Mouse (Mus musculus) midbrain, embryonic 14.5 days (tissue): ENCODE measurements around the gene Gm20388. TPM values are rescaled to one million over a fixed set of nuclear protein-coding genes. Genes with fewer than 3 reads are reported as not detected.

Experiments used
- ATAC-seq: fragments of 200-750 bp; cut with Nextera tagmentation; 2 replicates; pipeline ENCODE4 v1.8.0; 2017; ENCODE audit warnings: moderate number of reproducible peaks, moderate library complexity; ENCODE audit not compliant: low FRiP score, low TSS enrichment
- DNase-seq: peaks from one replicate; pipeline ENCODE4 v3.0.0-alpha.2; 2015
- H3K27ac ChIP-seq: fragments of 300-500 bp; sonication (generic); replicated peaks from 2 replicates; pipeline ENCODE4 v1.5.1; 2014; ENCODE audit warnings: mild to moderate bottlenecking, low read depth, low read length, moderate library complexity
- H3K27me3 ChIP-seq: fragments of 300-500 bp; sonication (generic); 2 replicates; pipeline ENCODE4 v1.6.1; 2014; ENCODE audit warnings: low read length, control low read depth, mixed read lengths; ENCODE audit not compliant: control insufficient read depth, insufficient read depth
- H3K36me3 ChIP-seq: fragments of 300-500 bp; sonication (generic); 2 replicates; pipeline ENCODE4 v1.6.1; 2014; ENCODE audit warnings: low read length, control low read depth; ENCODE audit not compliant: control insufficient read depth, insufficient read depth
- H3K4me1 ChIP-seq: fragments of 300-500 bp; sonication (generic); 2 replicates; pipeline ENCODE4 v1.6.1; 2014; ENCODE audit warnings: mild to moderate bottlenecking, antibody characterized with exemption, low read length, control low read depth; ENCODE audit not compliant: control insufficient read depth, insufficient read depth
- H3K4me2 ChIP-seq: fragments of 300-500 bp; sonication (generic); 2 replicates; pipeline ENCODE4 v1.6.1; 2014; ENCODE audit warnings: mild to moderate bottlenecking, low read length, moderate library complexity
- H3K4me3 ChIP-seq: fragments of 300-500 bp; sonication (generic); replicated peaks from 2 replicates; pipeline ENCODE4 v1.5.1; 2014; ENCODE audit warnings: low read depth, low read length
- H3K9ac ChIP-seq: fragments of 300-500 bp; sonication (generic); replicated peaks from 2 replicates; pipeline ENCODE4 v1.6.1; 2014; ENCODE audit warnings: mild to moderate bottlenecking, low read length, moderate library complexity
- H3K9me3 ChIP-seq: fragments of 300-500 bp; sonication (generic); 2 replicates; pipeline ENCODE4 v1.6.1; 2016; ENCODE audit warnings: low read length, control low read depth, mixed read lengths; ENCODE audit not compliant: control insufficient read depth
- WGBS: fragments of 180-500 bp; shearing (Covaris S2); extraction: QIAGEN DNeasy Blood & Tissue Kit; methylation state at CpG from one replicate; pipeline ENCODE4 v1.1.7; 2014; 5-methylcytosine and 5-hydroxymethylcytosine counted together
- polyA plus RNA-seq: library from polyadenylated mRNA; unstranded; fragments of >200 nt; fragmentation: Nextera tagmentation; extraction: Ambion mirVana; gene quantifications from 2 replicates; pipeline ENCODE4 v1.2.1, GENCODE M21; 2014

The Gm20388 gene
- polyA plus RNA-seq, 1 experiment from 2014 or later: 4.1 TPM

- H3K4me3 ChIP-seq: no peak overlapping the region
- WGBS: 92% methylated on average over 7 of the region's 7 CpGs
- H3K36me3 ChIP-seq: no peaks in the 10 kb centered on the region
- no peak for ATAC-seq
- no peaks in the 10 kb centered on the region for H3K4me1 ChIP-seq
- H3K9me3 ChIP-seq: no peaks in the 10 kb centered on the region
- no peak overlapping the region for H3K27ac ChIP-seq
- H3K27me3 ChIP-seq: no peaks in the 10 kb centered on the region
- H3K9ac ChIP-seq: no peak overlapping the region
- H3K4me2 ChIP-seq: no peak overlapping the region
- DNase-seq: no peak
These were observed 27.4 kb upstream of the Gm20388 start for GRCm38 (mm10) chr8:119883281-119883680.

- Histone ChIP-seq H3K4me1 (no peaks in the 10 kb centered on the region), H3K4me2 (no peak overlapping the region), H3K36me3 (no peaks in the 10 kb centered on the region), H3K4me3 (no peak overlapping the region), H3K27me3 (no peaks in the 10 kb centered on the region), H3K9ac (no peak overlapping the region), H3K27ac (no peak overlapping the region), H3K9me3 (no peaks in the 10 kb centered on the region)
- ATAC-seq (no peak), DNase-seq (peak; percentile 69)
- WGBS: 36% methylated on average over 3 of the region's 3 CpGs
These were observed 25.0 kb upstream of the Gm20388 start for GRCm38 (mm10) chr8:119885612-119886011.

- H3K27me3 ChIP-seq: no peaks in the 10 kb centered on the region
- H3K4me2 ChIP-seq: no peak overlapping the region
- no peak overlapping the region for H3K27ac ChIP-seq
- H3K4me1 ChIP-seq: no peaks in the 10 kb centered on the region
- H3K4me3 ChIP-seq: no peak overlapping the region
- 96% methylated on average over 3 of the region's 3 CpGs for WGBS
- H3K36me3 ChIP-seq: no peaks in the 10 kb centered on the region
- no peak overlapping the region for H3K9ac ChIP-seq
- H3K9me3 ChIP-seq: no peaks in the 10 kb centered on the region
- peak; percentile 15 for DNase-seq
- ATAC-seq: no peak
These were observed 23.5 kb upstream of the Gm20388 start for GRCm38 (mm10) chr8:119887130-119887529.

- Histone ChIP-seq H3K4me2 (no peak overlapping the region), H3K9me3 (no peaks in the 10 kb centered on the region), H3K27ac (no peak overlapping the region), H3K4me1 (no peaks in the 10 kb centered on the region), H3K4me3 (no peak overlapping the region), H3K27me3 (no peaks in the 10 kb centered on the region), H3K9ac (no peak overlapping the region), H3K36me3 (no peaks in the 10 kb centered on the region)
- ATAC-seq (no peak; the same call in 1 of the 2 replicates), DNase-seq (peak; percentile 60)
- 36% methylated on average over 4 of the region's 4 CpGs for WGBS
These were observed 22.6 kb upstream of the Gm20388 start for GRCm38 (mm10) chr8:119888012-119888411.

GRCm38 (mm10) chr8:119897069-119897468, 13.6 kb upstream of the Gm20388 start:
- no peak for DNase-seq
- no peak overlapping the region for H3K27ac ChIP-seq
- H3K9ac ChIP-seq: no peak overlapping the region
- no peak for ATAC-seq
- peaks cover 18% of the 10 kb centered on the region for H3K27me3 ChIP-seq
- WGBS: 77% methylated on average over 4 of the region's 4 CpGs
- H3K4me3 ChIP-seq: no peak overlapping the region
- no peaks in the 10 kb centered on the region for H3K9me3 ChIP-seq
- no peaks in the 10 kb centered on the region for H3K4me1 ChIP-seq
- no peaks in the 10 kb centered on the region for H3K36me3 ChIP-seq
- H3K4me2 ChIP-seq: no peak overlapping the region

GRCm38 (mm10) chr8:119897933-119898332, 12.7 kb upstream of the Gm20388 start:
- ATAC-seq: no peak
- Histone ChIP-seq H3K27ac (no peak overlapping the region), H3K4me3 (no peak overlapping the region), H3K4me1 (no peaks in the 10 kb centered on the region), H3K36me3 (no peaks in the 10 kb centered on the region), H3K4me2 (no peak overlapping the region), H3K9me3 (no peaks in the 10 kb centered on the region), H3K27me3 (peaks cover 18% of the 10 kb centered on the region), H3K9ac (no peak overlapping the region)
- 32% methylated on average over 13 of the region's 13 CpGs for WGBS
- no peak for DNase-seq

- peaks cover 18% of the 10 kb centered on the region for H3K27me3 ChIP-seq
- no peak overlapping the region for H3K4me3 ChIP-seq
- H3K9me3 ChIP-seq: no peaks in the 10 kb centered on the region
- H3K36me3 ChIP-seq: no peaks in the 10 kb centered on the region
- 81% methylated on average over 3 of the region's 3 CpGs for WGBS
- ATAC-seq: no peak
- no peak overlapping the region for H3K4me2 ChIP-seq
- H3K4me1 ChIP-seq: no peaks in the 10 kb centered on the region
- no peak overlapping the region for H3K27ac ChIP-seq
- no peak overlapping the region for H3K9ac ChIP-seq
- no peak for DNase-seq
These were observed 9.3 kb upstream of the Gm20388 start for GRCm38 (mm10) chr8:119901349-119901748.

- 82% methylated on average over 8 of the region's 8 CpGs for WGBS
- no peak overlapping the region for H3K27ac ChIP-seq
- H3K36me3 ChIP-seq: no peaks in the 10 kb centered on the region
- DNase-seq: no peak
- no peak overlapping the region for H3K4me2 ChIP-seq
- H3K9ac ChIP-seq: no peak overlapping the region
- H3K4me3 ChIP-seq: no peak overlapping the region
- H3K4me1 ChIP-seq: no peaks in the 10 kb centered on the region
- H3K9me3 ChIP-seq: no peaks in the 10 kb centered on the region
- peaks cover 16% of the 10 kb centered on the region for H3K27me3 ChIP-seq
- no peak for ATAC-seq
These were observed 8.7 kb upstream of the Gm20388 start for GRCm38 (mm10) chr8:119901952-119902351.

GRCm38 (mm10) chr8:119904323-119904911, 6.2 kb upstream of the Gm20388 start:
- DNase-seq (no peak), ATAC-seq (no peak)
- no peaks in the 10 kb centered on the region for H3K4me1 ChIP-seq
- H3K4me2 ChIP-seq: no peak overlapping the region
- no peak overlapping the region for H3K27ac ChIP-seq
- no peaks in the 10 kb centered on the region for H3K27me3 ChIP-seq
- WGBS: 64% methylated on average over 12 of the region's 12 CpGs
- no peak overlapping the region for H3K9ac ChIP-seq
- H3K4me3 ChIP-seq: no peak overlapping the region
- H3K36me3 ChIP-seq: no peaks in the 10 kb centered on the region
- no peaks in the 10 kb centered on the region for H3K9me3 ChIP-seq
